Mouse (Mus musculus) neural tube, embryonic 11.5 days (tissue): ENCODE data around the gene Csrp1. TPM values are rescaled to one million over a fixed set of nuclear protein-coding genes. Genes with fewer than 3 reads are reported as not detected.
A peak's percentile ranks its signal among the peaks of the same experiment; 100 is the strongest.

Experiments
- ATAC-seq: fragments of 200-750 bp; cut with Nextera tagmentation; 2 replicates; pipeline ENCODE4 v1.8.0; 2017; ENCODE audit warnings: moderate number of reproducible peaks, mild to moderate bottlenecking, moderate TSS enrichment, moderate library complexity; ENCODE audit not compliant: insufficient read depth, low FRiP score, low TSS enrichment
- DNase-seq: peaks from one replicate; pipeline ENCODE4 v3.0.0-alpha.2; 2015; ENCODE audit warnings: low spot score
- H3K27ac ChIP-seq: fragments of 300-500 bp; sonication (generic); 2 replicates; pipeline ENCODE4 v1.5.1; 2014; ENCODE audit warnings: low read depth, mild to moderate bottlenecking, low read length
- H3K27me3 ChIP-seq: fragments of 300-500 bp; sonication (generic); 2 replicates; pipeline ENCODE4 v1.6.1; 2014; ENCODE audit warnings: mild to moderate bottlenecking, low read length, mixed read lengths; ENCODE audit not compliant: control insufficient read depth, insufficient read depth
- H3K36me3 ChIP-seq: fragments of 300-500 bp; sonication (generic); 2 replicates; pipeline ENCODE4 v1.6.1; 2014; ENCODE audit warnings: mild to moderate bottlenecking, low read length, moderate library complexity, mixed read lengths; ENCODE audit not compliant: control insufficient read depth, insufficient read depth
- H3K4me1 ChIP-seq: fragments of 300-500 bp; sonication (generic); 2 replicates; pipeline ENCODE4 v1.6.1; 2014; ENCODE audit warnings: low read length, mixed read lengths; ENCODE audit not compliant: control insufficient read depth, insufficient read depth
- H3K4me2 ChIP-seq: fragments of 300-500 bp; sonication (generic); 2 replicates; pipeline ENCODE4 v1.6.1; 2014; ENCODE audit warnings: low read depth, mild to moderate bottlenecking, moderate library complexity
- H3K4me3 ChIP-seq: fragments of 300-500 bp; sonication (generic); 2 replicates; pipeline ENCODE4 v1.5.1; 2014; ENCODE audit warnings: low read depth, low read length
- H3K9ac ChIP-seq: fragments of 300-500 bp; sonication (generic); 2 replicates; pipeline ENCODE4 v1.6.1; 2014; ENCODE audit warnings: mild to moderate bottlenecking, low read length
- H3K9me3 ChIP-seq: fragments of 300-500 bp; sonication (generic); 2 replicates; pipeline ENCODE4 v1.6.1; 2016; ENCODE audit warnings: low read length; ENCODE audit not compliant: control insufficient read depth
- WGBS: fragments of 180-500 bp; shearing (Covaris S2); extraction: QIAGEN DNeasy Blood & Tissue Kit; methylation state at CpG from one replicate; pipeline ENCODE4 v1.1.7; 2014; 5-methylcytosine and 5-hydroxymethylcytosine counted together
- polyA plus RNA-seq: library from polyadenylated mRNA; unstranded; fragments of >200 nt; fragmentation: Nextera tagmentation; extraction: Ambion mirVana; gene quantifications from 2 replicates; pipeline ENCODE4 v1.2.1, GENCODE M21; 2014

Csrp1 gene
- polyA plus RNA-seq, 1 experiment from 2014 or later, result 47.5 TPM

GRCm38 (mm10) chr1:135765645-135766591, 46.1 kb downstream of the Csrp1 start, which contains the start of gene Phlda3:
Gene Phlda3 (plus strand): TSS chr1:135766119.
- peak within 1 kb of the TSS; percentile 83 for H3K9ac ChIP-seq
- peak within 1 kb of the TSS; percentile 97 for H3K4me2 ChIP-seq
- DNase-seq (peak; percentile 76), ATAC-seq (peak; percentile 78)
- H3K36me3 ChIP-seq, result peaks cover 5% of the 10 kb centered on the region
- peak within 1 kb of the TSS; percentile 64 for H3K4me3 ChIP-seq
- H3K9me3 ChIP-seq, result no peaks in the 10 kb centered on the region
- H3K4me1 ChIP-seq, result peaks cover 16% of the 10 kb centered on the region
- H3K27me3 ChIP-seq, result 0 out of 2 replicates have a peak, but pooled peaks cover 2% of the 10 kb centered on the region
- 0 out of 2 replicates have a peak within 1 kb of the TSS, but pooled peaks have one; percentile 50 for H3K27ac ChIP-seq
- WGBS, result under 1% methylated on average over 82 of the region's 90 CpGs

- ATAC-seq (peak; percentile 5; the same call in 1 of the 2 replicates), DNase-seq (no peak)
- WGBS, result 29% methylated on average over 30 of the region's 30 CpGs
- Histone ChIP-seq H3K27me3 (0 out of 2 replicates have a peak, but pooled peaks cover 2% of the 10 kb centered on the region), H3K4me3 (peak overlapping the region; percentile 64), H3K36me3 (peaks cover 5% of the 10 kb centered on the region), H3K4me2 (peak overlapping the region; percentile 97), H3K9me3 (no peaks in the 10 kb centered on the region), H3K9ac (peak overlapping the region; percentile 83), H3K27ac (0 out of 2 replicates have a peak overlapping the region, but pooled peaks have one; percentile 50), H3K4me1 (peaks cover 16% of the 10 kb centered on the region)
Observed at GRCm38 (mm10) chr1:135766592-135767306, 46.9 kb downstream of the Csrp1 start.

GRCm38 (mm10) chr1:135767324-135767890, 47.5 kb downstream of the Csrp1 start:
- no peak overlapping the region for H3K27ac ChIP-seq
- H3K4me3 ChIP-seq, result peak overlapping the region; percentile 64
- H3K27me3 ChIP-seq, result 0 out of 2 replicates have a peak, but pooled peaks cover 2% of the 10 kb centered on the region
- H3K4me1 ChIP-seq, result peaks cover 16% of the 10 kb centered on the region
- no peak for DNase-seq
- H3K36me3 ChIP-seq, result peaks cover 5% of the 10 kb centered on the region
- H3K9me3 ChIP-seq, result no peaks in the 10 kb centered on the region
- 88% methylated on average over 4 of the region's 4 CpGs for WGBS
- no peak for ATAC-seq
- H3K9ac ChIP-seq, result no peak overlapping the region
- peak overlapping the region; percentile 97 for H3K4me2 ChIP-seq

- Histone ChIP-seq H3K36me3 (peaks cover 5% of the 10 kb centered on the region), H3K9ac (no peak overlapping the region), H3K27ac (no peak overlapping the region), H3K4me2 (no peak overlapping the region), H3K4me3 (no peak overlapping the region), H3K9me3 (no peaks in the 10 kb centered on the region), H3K4me1 (peaks cover 16% of the 10 kb centered on the region), H3K27me3 (0 out of 2 replicates have a peak, but pooled peaks cover 2% of the 10 kb centered on the region)
- WGBS, result 100% methylated on average over 2 of the region's 2 CpGs
- no peak for ATAC-seq
- DNase-seq, result no peak
Observed at GRCm38 (mm10) chr1:135768400-135768799, 48.5 kb downstream of the Csrp1 start.

GRCm38 (mm10) chr1:135770237-135770636, 50.4 kb downstream of the Csrp1 start:
- Histone ChIP-seq H3K9ac (no peak overlapping the region), H3K27me3 (0 out of 2 replicates have a peak, but pooled peaks cover 2% of the 10 kb centered on the region), H3K9me3 (no peaks in the 10 kb centered on the region), H3K4me3 (no peak overlapping the region), H3K4me1 (peaks cover 16% of the 10 kb centered on the region), H3K27ac (no peak overlapping the region), H3K36me3 (peaks cover 5% of the 10 kb centered on the region), H3K4me2 (no peak overlapping the region)
- DNase-seq (no peak), ATAC-seq (no peak)
- WGBS, result 73% methylated on average over 7 of the region's 7 CpGs

GRCm38 (mm10) chr1:135770896-135771572, 51.2 kb downstream of the Csrp1 start:
- DNase-seq, result no peak
- WGBS, result 70% methylated on average over 12 of the region's 12 CpGs
- Histone ChIP-seq H3K9ac (no peak overlapping the region), H3K27ac (no peak overlapping the region), H3K4me2 (no peak overlapping the region), H3K9me3 (no peaks in the 10 kb centered on the region), H3K27me3 (0 out of 2 replicates have a peak, but pooled peaks cover 2% of the 10 kb centered on the region), H3K4me3 (no peak overlapping the region), H3K4me1 (peaks cover 11% of the 10 kb centered on the region), H3K36me3 (peaks cover 5% of the 10 kb centered on the region)
- ATAC-seq, result no peak

- WGBS, result 77% methylated on average over 8 of the region's 8 CpGs
Observed at GRCm38 (mm10) chr1:135771573-135771970, 51.7 kb downstream of the Csrp1 start.

GRCm38 (mm10) chr1:135776596-135776995, 56.7 kb downstream of the Csrp1 start:
- no peaks in the 10 kb centered on the region for H3K27me3 ChIP-seq
- H3K9ac ChIP-seq, result no peak overlapping the region
- no peak overlapping the region for H3K4me2 ChIP-seq
- DNase-seq (no peak), ATAC-seq (no peak)
- H3K36me3 ChIP-seq, result no peaks in the 10 kb centered on the region
- no peak overlapping the region for H3K4me3 ChIP-seq
- peaks cover 8% of the 10 kb centered on the region for H3K4me1 ChIP-seq
- no peaks in the 10 kb centered on the region for H3K9me3 ChIP-seq
- H3K27ac ChIP-seq, result no peak overlapping the region

More at GRCm38 (mm10) chr1:135771573-135771970, 51.7 kb downstream of the Csrp1 start:
- no peak for ATAC-seq
- Histone ChIP-seq H3K4me2 (no peak overlapping the region), H3K36me3 (peaks cover 5% of the 10 kb centered on the region), H3K27ac (no peak overlapping the region), H3K4me1 (peaks cover 7% of the 10 kb centered on the region), H3K9ac (no peak overlapping the region), H3K4me3 (no peak overlapping the region), H3K9me3 (no peaks in the 10 kb centered on the region), H3K27me3 (0 out of 2 replicates have a peak, but pooled peaks cover 2% of the 10 kb centered on the region)
- DNase-seq, result no peak
